Mouse (Mus musculus) WW6 (cell line): Measurements from ENCODE around the gene Slc25a43.

Source experiments
- DNase-seq: peaks from one replicate; pipeline ENCODE4 v3.0.0-alpha.2; 2013; ENCODE audit warnings: low read depth, low spot score

Slc25a43 gene

DNA sequence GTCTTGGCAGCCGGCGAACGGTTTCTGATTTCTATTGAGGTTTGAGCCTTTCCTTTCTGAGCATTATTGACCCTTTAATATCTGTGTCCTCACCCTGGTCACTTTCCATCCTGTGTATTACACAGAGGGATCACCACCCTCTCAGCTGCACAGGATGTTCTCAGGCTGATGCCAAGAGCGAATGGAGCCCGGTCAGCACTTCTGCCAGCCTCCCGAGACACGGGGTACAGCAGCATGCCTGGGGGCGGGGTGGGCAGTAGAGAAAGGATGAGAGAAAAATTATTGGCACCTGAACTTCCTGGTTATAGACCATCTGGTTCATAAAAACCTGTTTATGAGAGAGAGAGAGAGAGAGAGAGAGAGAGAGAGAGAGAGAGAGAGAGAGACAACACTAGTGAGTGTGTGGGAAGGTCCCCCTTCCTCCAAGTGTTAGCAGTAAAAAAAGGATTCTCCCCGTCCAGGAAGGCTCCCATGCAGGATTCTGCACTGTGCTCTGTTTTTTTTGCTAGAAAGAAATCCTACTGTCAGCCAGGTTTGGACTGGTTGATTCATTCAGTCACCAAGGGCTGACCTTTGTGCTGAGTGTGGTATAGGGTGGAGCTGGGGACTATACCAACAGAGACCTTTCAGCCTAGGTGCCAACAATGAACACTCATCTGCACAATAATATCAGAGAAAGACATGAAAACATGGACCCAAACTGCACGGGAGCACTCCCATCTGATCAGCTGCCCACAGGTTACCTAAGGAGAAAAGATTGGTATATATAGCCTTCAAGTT lies 80.7 kb downstream of the Slc25a43 start:
- no peak for DNase-seq

DNA sequence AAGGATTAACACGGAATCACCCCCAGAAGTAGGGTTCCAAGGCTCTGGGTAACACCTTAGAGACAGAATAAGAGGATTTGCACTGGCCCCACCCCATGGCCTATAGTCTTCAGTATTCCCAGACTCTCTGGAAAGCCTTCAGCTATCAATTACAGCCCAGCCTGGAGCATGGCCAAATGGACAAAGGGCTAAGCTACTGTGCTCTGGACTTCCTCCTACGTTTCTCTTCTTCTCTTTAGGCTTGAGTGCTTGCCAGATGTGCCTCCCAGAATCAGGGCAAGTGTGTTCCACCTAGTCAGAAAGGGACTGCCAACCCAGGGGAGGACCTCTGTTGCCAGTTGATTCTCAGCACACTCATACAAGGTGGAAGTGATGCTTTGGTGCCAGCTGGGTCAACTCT lies 81.6 kb downstream of the Slc25a43 start:
- no peak for DNase-seq
